Mouse (Mus musculus) CH12.LX (cell line): ENCODE data around the gene Etv6. TPM values are rescaled to one million over a fixed set of nuclear protein-coding genes. Genes with fewer than 3 reads are reported as not detected.

Experiments used
- DNase-seq: peaks from one replicate; pipeline ENCODE4 v3.0.0-alpha.2; 2013; ENCODE audit errors: extremely low read depth
- H3K27ac ChIP-seq: 2 replicates; pipeline ENCODE4 v1.5.1; 2012; ENCODE audit warnings: low read depth, mild to moderate bottlenecking, control low read depth, moderate library complexity; ENCODE audit not compliant: insufficient read depth
- H3K27me3 ChIP-seq: replicated peaks from 2 replicates; pipeline ENCODE3; 2012; ENCODE audit warnings: inconsistent platforms
- H3K36me3 ChIP-seq, 2 experiments: replicated peaks in 1 of 2; 2 replicates each; pipeline versions ENCODE3 to v1.6.1; 2012; ENCODE audit warnings: inconsistent platforms in 1 of 2, low read length in 1 of 2, mild to moderate bottlenecking in 1 of 2, mixed read lengths in 1 of 2, moderate library complexity in 1 of 2; ENCODE audit not compliant: control insufficient read depth in 1 of 2, insufficient read depth in 1 of 2
- H3K4me1 ChIP-seq, 2 experiments: 2 replicates each; pipeline ENCODE4 v1.6.1; 2012; ENCODE audit warnings: inconsistent platforms in 1 of 2, moderate library complexity in 1 of 2; ENCODE audit not compliant: insufficient read depth in 2 of 2, control insufficient read depth in 1 of 2
- H3K4me2 ChIP-seq: 2 replicates; pipeline ENCODE4 v1.6.1; 2012; ENCODE audit warnings: low read depth, mild to moderate bottlenecking, control low read depth; ENCODE audit not compliant: poor library complexity, insufficient read depth, severe bottlenecking
- H3K4me3 ChIP-seq, 3 experiments: fragments of 150-350 bp in 1 of 3; sonication (generic) in 1 of 3; replicated peaks in 1 of 3; 2 replicates each; pipeline versions ENCODE3 to v1.5.1; 2011 to 2012; ENCODE audit warnings: low read depth in 2 of 3, low read length in 2 of 3, mild to moderate bottlenecking in 2 of 3, moderate library complexity in 2 of 3, control low read depth in 1 of 3, improper control_type of control experiment in 1 of 3, inconsistent platforms in 1 of 3, mixed read lengths in 1 of 3; ENCODE audit not compliant: poor library complexity in 1 of 3
- H3K79me2 ChIP-seq: replicated peaks from 2 replicates; pipeline ENCODE4 v1.6.1; 2012; ENCODE audit warnings: mild to moderate bottlenecking, moderate library complexity; ENCODE audit not compliant: control insufficient read depth, poor library complexity, insufficient read depth, severe bottlenecking; ENCODE audit errors: extremely low read depth
- H3K9ac ChIP-seq: 2 replicates; pipeline ENCODE4 v1.6.1; 2012; ENCODE audit warnings: low read depth, mild to moderate bottlenecking, control low read depth, moderate library complexity; ENCODE audit not compliant: insufficient read depth
- H3K9me3 ChIP-seq: replicated peaks from 2 replicates; pipeline ENCODE3; 2012; ENCODE audit warnings: low read length, inconsistent platforms, mixed read lengths
- CHD1 ChIP-seq: IDR thresholded peaks from 2 replicates; pipeline ENCODE4 v1.6.1; 2012; ENCODE audit warnings: low read depth, low read length, improper control_type of control experiment, inconsistent platforms
- CHD2 ChIP-seq: IDR thresholded peaks from 2 replicates; pipeline ENCODE4 v1.6.1; 2011; ENCODE audit warnings: low read length, improper control_type of control experiment
- E2F4 ChIP-seq: IDR thresholded peaks from 2 replicates; pipeline ENCODE4 v1.6.1; 2011; ENCODE audit warnings: low read depth, low read length, improper control_type of control experiment; ENCODE audit not compliant: insufficient replicate concordance
- EP300 ChIP-seq: IDR thresholded peaks from 2 replicates; pipeline ENCODE4 v1.6.1; 2011; ENCODE audit warnings: low read length, improper control_type of control experiment
- ETS1 ChIP-seq: conservative IDR thresholded peaks from 2 replicates; pipeline ENCODE4 v1.6.1; 2012; ENCODE audit warnings: low read depth, mild to moderate bottlenecking, inconsistent platforms, low read length, improper control_type of control experiment, moderate library complexity
- HCFC1 ChIP-seq: IDR thresholded peaks from 2 replicates; pipeline ENCODE4 v1.6.1; 2012; ENCODE audit warnings: low read depth, mild to moderate bottlenecking, inconsistent platforms, low read length, improper control_type of control experiment
- MEF2A ChIP-seq: IDR thresholded peaks from 2 replicates; pipeline ENCODE4 v1.6.1; 2014; ENCODE audit warnings: low read depth, mild to moderate bottlenecking, inconsistent platforms, low read length, improper control_type of control experiment, borderline replicate concordance
- MXI1 ChIP-seq: IDR thresholded peaks from 2 replicates; pipeline ENCODE4 v1.6.1; 2011; ENCODE audit warnings: mild to moderate bottlenecking, low read depth, low read length, improper control_type of control experiment
- MYC ChIP-seq: IDR thresholded peaks from 2 replicates; pipeline ENCODE4 v1.6.1; 2011; ENCODE audit warnings: low read depth, mild to moderate bottlenecking, improper control_type of control experiment, low read length
- NRF1 ChIP-seq: IDR thresholded peaks from 2 replicates; pipeline ENCODE4 v1.6.1; 2014; ENCODE audit warnings: low read depth, mild to moderate bottlenecking, inconsistent platforms, low read length, improper control_type of control experiment, moderate library complexity
- PAX5 ChIP-seq: IDR thresholded peaks from 2 replicates; pipeline ENCODE4 v1.6.1; 2012; ENCODE audit warnings: low read length, inconsistent platforms, mixed read lengths
- POLR2A ChIP-seq: IDR thresholded peaks from 2 replicates; pipeline ENCODE4 v1.6.1; 2011; ENCODE audit warnings: low read depth, mild to moderate bottlenecking, improper control_type of control experiment, low read length
- POLR2AphosphoS2 ChIP-seq: IDR thresholded peaks from 2 replicates; pipeline ENCODE4 v1.6.1; 2011; ENCODE audit warnings: low read depth, low read length, improper control_type of control experiment
- SMC3 ChIP-seq: IDR thresholded peaks from 2 replicates; pipeline ENCODE4 v1.6.1; 2011; ENCODE audit warnings: low read depth, low read length, improper control_type of control experiment
- TCF12 ChIP-seq: IDR thresholded peaks from 2 replicates; pipeline ENCODE4 v1.6.1; 2014; ENCODE audit warnings: low read depth, mild to moderate bottlenecking, inconsistent platforms, low read length, improper control_type of control experiment
- UBTF ChIP-seq: IDR thresholded peaks from 2 replicates; pipeline ENCODE4 v1.6.1; 2012; ENCODE audit warnings: low read depth, mild to moderate bottlenecking, inconsistent platforms, low read length, improper control_type of control experiment, moderate library complexity
- ZKSCAN1 ChIP-seq: IDR thresholded peaks from 2 replicates; pipeline ENCODE4 v1.6.1; 2012; ENCODE audit warnings: low read depth, inconsistent platforms, low read length, improper control_type of control experiment, borderline replicate concordance
- ZMIZ1 ChIP-seq: IDR thresholded peaks from 2 replicates; pipeline ENCODE4 v1.6.1; 2012; ENCODE audit warnings: low read depth, mild to moderate bottlenecking, inconsistent platforms, low read length, improper control_type of control experiment
- dilution Hi-C: fragments of 300-500 bp; cut with MboI; formaldehyde crosslinking; loops from 2 replicates; pipeline ENCODE4 v1.14.3; 2020; ENCODE audit warnings: low sequenced_read_pairs; ENCODE audit not compliant: extremely low pct_unique_long_range_greater_than_20kb, extremely low pct_ligation_motif_present
- in situ Hi-C: fragments of 300-500 bp; cut with MboI; formaldehyde crosslinking; loops from 3 replicates; pipeline ENCODE4 v1.14.3; 2019; ENCODE audit warnings: low sequenced_read_pairs, low pct_ligation_motif_present, low pct_unique_long_range_greater_than_20kb, mixed read lengths
- polyA plus RNA-seq: library from polyadenylated mRNA; unstranded; fragments of >175 nt; gene quantifications from 2 replicates; pipeline ENCODE4 v1.2.1, GENCODE M21; 2012; ENCODE audit warnings: low read depth; ENCODE audit not compliant: insufficient read length
- total RNA-seq, 2 experiments: library from RNA; depleted of rRNA; stranded (reverse); fragments of 300-350 nt in 1 of 2; fragments of >200 nt in 1 of 2; gene quantifications; 2 replicates each; pipeline ENCODE4 v1.2.3; 2012 to 2014

Etv6 gene
- total and polyA plus RNA-seq, 3 experiments: 7.6 to 29.5 (median 10.1) TPM

- dilution Hi-C loops: no loop called here
- TF ChIP-seq CHD1: no peak
- TF ChIP-seq POLR2A: no peak
- TF ChIP-seq POLR2AphosphoS2: no peak
- TF ChIP-seq ZKSCAN1: no peak
- TF ChIP-seq CHD2: no peak
- no peak for TF ChIP-seq MYC
- TF ChIP-seq UBTF: no peak
- no peak for TF ChIP-seq TCF12
- no peak for TF ChIP-seq PAX5
- H3K4me2 ChIP-seq: no peak overlapping the region
- H3K27me3 ChIP-seq: no peaks in the 10 kb centered on the region
- peaks cover 37 to 76% of the 10 kb centered on the region in 2 experiments for H3K36me3 ChIP-seq
- H3K79me2 ChIP-seq: no peaks in the 10 kb centered on the region; the same call in 1 of the 2 replicates
- peaks cover 15 to 44% of the 10 kb centered on the region in 2 experiments; a peak in 3 of 4 replicates for H3K4me1 ChIP-seq
- no peak overlapping the region for H3K4me3 ChIP-seq
- H3K9ac ChIP-seq: no peak overlapping the region
- peaks cover 22% of the 10 kb centered on the region for H3K9me3 ChIP-seq
- no peak overlapping the region for H3K27ac ChIP-seq
- in situ Hi-C loops: no loop called here
- DNase-seq: no peak
Measured at GRCm38 (mm10) chr6:134262911-134263607, 227.6 kb downstream of the Etv6 start.

- Histone ChIP-seq H3K27ac (no peak overlapping the region), H3K4me3 (no peak overlapping the region), H3K27me3 (no peaks in the 10 kb centered on the region), H3K9ac (no peak overlapping the region), H3K4me1 (peaks cover 0 to 22% of the 10 kb centered on the region in 2 experiments; a peak in 3 of 4 replicates), H3K36me3 (peaks cover 6 to 25% of the 10 kb centered on the region in 2 experiments), H3K4me2 (no peak overlapping the region), H3K9me3 (no peaks in the 10 kb centered on the region), H3K79me2 (no peaks in the 10 kb centered on the region)
- no peak for TF ChIP-seq ZMIZ1
- no peak for TF ChIP-seq NRF1
- TF ChIP-seq HCFC1: no peak
- no peak for TF ChIP-seq SMC3
- no peak for TF ChIP-seq MXI1
- no peak for TF ChIP-seq EP300
- TF ChIP-seq ETS1: no peak
- TF ChIP-seq MEF2A: no peak
- no peak for TF ChIP-seq MYC
- TF ChIP-seq CHD1: no peak
- TF ChIP-seq ZKSCAN1: no peak
- TF ChIP-seq E2F4: no peak
- no peak for DNase-seq
- in situ Hi-C loops (no loop called here), dilution Hi-C loops (no loop called here)
Measured at GRCm38 (mm10) chr6:134273884-134274283, 238.4 kb downstream of the Etv6 start.
